Mouse (Mus musculus) heart, adult 2 months (tissue): ENCODE measurements around the gene Kif24. TPM values are rescaled to one million over a fixed set of nuclear protein-coding genes. Genes with fewer than 3 reads are reported as not detected.

ENCODE experiments used
- DNase-seq, 2 experiments: peaks; one replicate each; pipeline ENCODE4 v3.0.0; 2021
- H3K27ac ChIP-seq: fragments of 200-600 bp; 2 replicates; pipeline ENCODE4 v1.8.1; 2022
- H3K27me3 ChIP-seq: fragments of 200-500 bp; 2 replicates; pipeline ENCODE4 v1.6.1; 2012; ENCODE audit warnings: mild to moderate bottlenecking, low read length, inconsistent platforms, mixed read lengths; ENCODE audit not compliant: control insufficient read depth, insufficient read depth
- H3K36me3 ChIP-seq: fragments of 200-500 bp; 2 replicates; pipeline ENCODE4 v1.6.1; 2012; ENCODE audit warnings: low read length, inconsistent platforms; ENCODE audit not compliant: control insufficient read depth, insufficient read depth
- H3K4me1 ChIP-seq: fragments of 200-500 bp; 2 replicates; pipeline ENCODE4 v1.6.1; 2011; ENCODE audit warnings: low read length; ENCODE audit not compliant: control insufficient read depth, insufficient read depth
- H3K4me3 ChIP-seq: fragments of 200-600 bp; 2 replicates; pipeline ENCODE4 v1.8.1; 2022
- H3K79me2 ChIP-seq: fragments of 200-500 bp; replicated peaks from 2 replicates; pipeline ENCODE4 v1.6.1; 2012; ENCODE audit warnings: mild to moderate bottlenecking, inconsistent platforms, low read length, moderate library complexity, mixed read lengths; ENCODE audit not compliant: control insufficient read depth, insufficient read depth
- H3K9ac ChIP-seq: fragments of 200-500 bp; 2 replicates; pipeline ENCODE4 v1.6.1; 2012; ENCODE audit warnings: low read depth, mild to moderate bottlenecking, control low read depth, inconsistent platforms, low read length, mixed read lengths
- CTCF ChIP-seq: fragments of 200-600 bp; IDR thresholded peaks from 2 replicates; pipeline ENCODE4 v1.8.1; 2022; ENCODE audit warnings: antibody characterized with exemption, mild to moderate bottlenecking, moderate library complexity
- EP300 ChIP-seq: fragments of 200-500 bp; IDR thresholded peaks from 2 replicates; pipeline ENCODE4 v1.6.1; 2011; ENCODE audit warnings: low read depth, low read length, control low read depth; ENCODE audit not compliant: insufficient read depth
- POLR2A ChIP-seq: fragments of 200-500 bp; IDR thresholded peaks from 2 replicates; pipeline ENCODE4 v1.6.1; 2011; ENCODE audit warnings: mild to moderate bottlenecking, low read depth, low read length, control low read depth; ENCODE audit not compliant: insufficient read depth
- WGBS: fragments of 180-500 bp; shearing (Covaris S2); methylation state at CpG from one replicate; pipeline ENCODE4 v1.1.7; 2018; 5-methylcytosine and 5-hydroxymethylcytosine counted together
- intact Hi-C: fragments of 180-260 bp; cut with DNase I; formaldehyde crosslinking; loops from one replicate; pipeline ENCODE4 v1.15.1; 2025
- polyA plus RNA-seq: library from polyadenylated mRNA; depleted of rRNA; stranded (reverse); fragments of >200 nt; gene quantifications from 2 replicates; pipeline ENCODE4 v1.2.3, GENCODE M21; 2012
- total RNA-seq, 2 experiments: library from RNA; stranded (reverse); gene quantifications; 2 replicates each; pipeline ENCODE4 v1.2.3; 2021

Kif24 gene
- total and polyA plus RNA-seq, 3 experiments: 0.10 to 0.70 (median 0.29) TPM

DNA sequence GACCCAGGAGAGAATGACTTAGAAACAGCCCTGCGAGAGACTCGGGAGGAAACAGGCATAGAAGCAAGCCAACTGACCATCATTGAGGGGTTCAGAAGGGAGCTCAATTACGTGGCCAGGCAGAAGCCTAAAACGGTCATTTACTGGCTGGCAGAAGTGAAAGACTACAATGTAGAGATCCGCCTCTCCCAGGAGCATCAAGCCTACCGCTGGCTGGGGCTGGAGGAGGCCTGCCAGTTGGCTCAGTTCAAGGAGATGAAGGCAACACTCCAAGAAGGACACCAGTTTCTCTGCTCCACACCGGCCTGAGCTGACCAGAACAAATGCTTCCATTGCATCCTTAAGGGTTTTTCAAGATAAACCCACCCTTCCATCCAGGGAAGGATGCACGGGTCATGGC, 15.6 kb upstream of the Kif24 start:
- Histone ChIP-seq H3K9ac (no peak overlapping the region), H3K4me3 (no peak overlapping the region), H3K4me1 (peaks cover 3% of the 10 kb centered on the region; the same call in 1 of the 2 replicates), H3K27ac (peak overlapping the region; percentile 20), H3K79me2 (no peaks in the 10 kb centered on the region), H3K36me3 (no peaks in the 10 kb centered on the region), H3K27me3 (no peaks in the 10 kb centered on the region)
- peak; percentile 79 to 84 for DNase-seq
- intact Hi-C loops: no loop called here
- WGBS: 65% methylated on average over 8 of the region's 8 CpGs
- TF ChIP-seq POLR2A (no peak), EP300 (no peak), CTCF (no peak)

- intact Hi-C loops: no loop called here
- H3K36me3 ChIP-seq: no peaks in the 10 kb centered on the region
- H3K27ac ChIP-seq: no peak overlapping the region; the same call in 1 of the 2 replicates
- 75% methylated on average over 1 of the region's 1 CpGs for WGBS
- H3K4me1 ChIP-seq: peaks cover 3% of the 10 kb centered on the region; the same call in 1 of the 2 replicates
- H3K79me2 ChIP-seq: no peaks in the 10 kb centered on the region
- TF ChIP-seq EP300: no peak
- peak in 1 of 2 experiments; percentile 67 for DNase-seq
- no peak overlapping the region for H3K9ac ChIP-seq
- H3K27me3 ChIP-seq: no peaks in the 10 kb centered on the region
- no peak overlapping the region for H3K4me3 ChIP-seq
Observed at GRCm38 (mm10) chr4:41479456-41479804, 14.7 kb upstream of the Kif24 start.

- H3K9ac ChIP-seq: no peak overlapping the region
- H3K36me3 ChIP-seq: no peaks in the 10 kb centered on the region
- H3K4me1 ChIP-seq: peaks cover 3% of the 10 kb centered on the region; the same call in 1 of the 2 replicates
- no peaks in the 10 kb centered on the region for H3K27me3 ChIP-seq
- H3K79me2 ChIP-seq: no peaks in the 10 kb centered on the region
- WGBS: 66% methylated on average over 4 of the region's 4 CpGs
- intact Hi-C loops: no loop called here
- DNase-seq: peak in 1 of 2 experiments; percentile 44
- TF ChIP-seq CTCF (peak; percentile 43), EP300 (no peak)
- no peak overlapping the region for H3K4me3 ChIP-seq
- H3K27ac ChIP-seq: no peak overlapping the region
Observed at GRCm38 (mm10) chr4:41478751-41479455, 14.2 kb upstream of the Kif24 start.

- no peak overlapping the region for H3K9ac ChIP-seq
- intact Hi-C loops: no loop called here
- H3K27ac ChIP-seq: no peak overlapping the region
- TF ChIP-seq POLR2A (no peak), EP300 (no peak), CTCF (no peak)
- H3K36me3 ChIP-seq: no peaks in the 10 kb centered on the region
- H3K4me3 ChIP-seq: no peak overlapping the region
- H3K79me2 ChIP-seq: no peaks in the 10 kb centered on the region
- DNase-seq: no peak
- whole genome bisulfite sequencing: 86% methylated on average over 9 of the region's 9 CpGs
- H3K27me3 ChIP-seq: no peaks in the 10 kb centered on the region
- peaks cover 3% of the 10 kb centered on the region; the same call in 1 of the 2 replicates for H3K4me1 ChIP-seq
Observed at GRCm38 (mm10) chr4:41477648-41478160, 13.0 kb upstream of the Kif24 start.

DNA sequence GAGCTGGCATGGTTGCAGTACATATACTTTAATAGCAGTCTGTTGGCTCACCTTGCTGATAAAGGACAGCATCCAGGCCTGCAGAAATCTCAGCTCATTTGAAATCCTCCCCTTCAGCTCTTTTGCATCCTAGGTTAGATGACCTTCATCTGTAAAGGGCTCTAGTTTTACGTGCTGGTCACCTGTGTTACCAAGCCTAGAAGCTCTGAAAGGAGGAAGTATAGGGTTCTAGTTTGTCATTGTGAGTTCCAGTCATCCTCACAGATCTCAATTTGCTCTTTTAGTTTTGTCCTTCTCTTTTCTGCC, 6.7 kb upstream of the Kif24 start:
- Histone ChIP-seq H3K27ac (no peak overlapping the region), H3K4me3 (no peak overlapping the region), H3K36me3 (no peaks in the 10 kb centered on the region; the same call in 1 of the 2 replicates), H3K4me1 (no peaks in the 10 kb centered on the region; the same call in none of the 2 replicates), H3K27me3 (no peaks in the 10 kb centered on the region), H3K9ac (no peak overlapping the region), H3K79me2 (no peaks in the 10 kb centered on the region)
- 79% methylated on average over 1 of the region's 1 CpGs for WGBS
- no peak for DNase-seq
- intact Hi-C loops: no loop called here
- no peak for TF ChIP-seq POLR2A
- no peak for TF ChIP-seq EP300
- TF ChIP-seq CTCF: no peak

DNA sequence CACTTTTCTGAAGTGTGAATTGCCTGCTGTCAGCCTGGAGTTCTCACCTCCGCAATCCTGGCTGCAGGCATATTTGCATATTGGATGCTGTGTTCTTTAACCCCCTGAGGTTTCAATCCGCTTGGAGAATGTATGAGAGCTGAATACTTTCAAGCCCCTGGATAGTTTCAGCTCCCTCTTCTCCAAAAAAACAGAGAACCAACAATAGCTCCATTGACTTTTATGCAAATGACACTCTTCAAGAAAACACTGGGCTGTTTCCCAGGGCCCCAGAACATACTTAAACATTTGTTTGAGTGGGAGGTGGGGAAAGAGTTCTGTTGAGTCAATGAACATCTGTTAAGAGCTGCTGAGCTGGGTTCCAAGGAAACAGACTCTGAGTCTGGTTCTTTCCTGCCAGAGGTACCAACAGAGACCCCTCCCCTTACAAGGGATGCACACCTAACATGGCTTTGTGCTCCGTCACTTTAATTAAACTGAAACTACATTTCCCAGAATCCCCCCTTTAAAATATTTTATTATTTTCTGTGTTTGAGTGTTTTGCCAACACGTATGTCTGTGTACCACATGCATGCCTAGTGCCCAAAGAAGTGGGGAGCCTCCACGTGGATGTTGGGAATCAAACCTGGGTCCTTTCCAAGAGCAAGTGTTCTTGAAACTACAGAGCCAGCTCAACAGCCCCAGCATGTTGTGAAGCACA, 6.1 kb upstream of the Kif24 start:
- Histone ChIP-seq H3K4me1 (no peaks in the 10 kb centered on the region; the same call in none of the 2 replicates), H3K79me2 (no peaks in the 10 kb centered on the region), H3K9ac (no peak overlapping the region), H3K27me3 (no peaks in the 10 kb centered on the region), H3K4me3 (no peak overlapping the region), H3K27ac (no peak overlapping the region), H3K36me3 (no peaks in the 10 kb centered on the region; the same call in 1 of the 2 replicates)
- DNase-seq: no peak
- intact Hi-C loops: no loop called here
- TF ChIP-seq CTCF: no peak
- TF ChIP-seq EP300: no peak
- TF ChIP-seq POLR2A: no peak
- 56% methylated on average over 5 of the region's 5 CpGs for WGBS
